Mouse (Mus musculus): ENCODE data around the gene Myef2. TPM values are rescaled to one million over a fixed set of nuclear protein-coding genes. Genes with fewer than 3 reads are reported as not detected.

The Myef2 gene
- polyA plus RNA-seq (2015; fragmentation: Nextera tagmentation; extraction: Ambion mirVana) = 130 and 133 TPM in 2 replicates

GRCm38 (mm10) chr2:125123477-125123852 is at the start of gene Myef2:
Myef2 (minus strand) TSS chr2:125123661.

GRCm38 (mm10) chr2:125152388-125152787 is 28.9 kb upstream of the Myef2 start, which contains the start of gene Slc12a1:
Slc12a1 (plus strand) TSS chr2:125152505.

GRCm38 (mm10) chr2:125135903-125136811 is 12.7 kb upstream of the Myef2 start, which contains the start of gene Ctxn2:
Ctxn2 (plus strand) TSS chr2:125136692.

GRCm38 (mm10) chr2:125067894-125068293 is 55.6 kb downstream of the Myef2 start, which contains the start of gene Slc24a5:
Slc24a5 (plus strand) TSS chr2:125068124.

Other genes starting within 250 kb of the Myef2 start
- gene Slc24a5, start 55.5 kb downstream of the Myef2 start, polyA plus RNA-seq (2015; fragmentation: Nextera tagmentation; extraction: Ambion mirVana) = 3.0 and 3.5 TPM in 2 replicates
- 62.6 and 66.3 TPM in 2 replicates for gene Ctxn2, start 13.0 kb upstream of the Myef2 start, polyA plus RNA-seq (2015; fragmentation: Nextera tagmentation; extraction: Ambion mirVana)
- gene Slc12a1, start 28.8 kb upstream of the Myef2 start, polyA plus RNA-seq (2015; fragmentation: Nextera tagmentation; extraction: Ambion mirVana) = 0.04 and 0.15 TPM in 2 replicates
- 66.8 and 69.3 TPM in 2 replicates for gene Dut, start 123.5 kb upstream of the Myef2 start, polyA plus RNA-seq (2015; fragmentation: Nextera tagmentation; extraction: Ambion mirVana)

All from neural tube, postnatal 0 days (tissue).